Mouse (Mus musculus) spleen, embryonic (tissue): ENCODE measurements around the gene Gdpgp1.

Source experiments
- CTCF ChIA-PET: fragments of 350-600 bp; sonication (Branson Sonifier 250); formaldehyde crosslinking; loops from one replicate; lab custom pipeline; 2022; lab: Charles Lee

Gdpgp1 gene

DNA sequence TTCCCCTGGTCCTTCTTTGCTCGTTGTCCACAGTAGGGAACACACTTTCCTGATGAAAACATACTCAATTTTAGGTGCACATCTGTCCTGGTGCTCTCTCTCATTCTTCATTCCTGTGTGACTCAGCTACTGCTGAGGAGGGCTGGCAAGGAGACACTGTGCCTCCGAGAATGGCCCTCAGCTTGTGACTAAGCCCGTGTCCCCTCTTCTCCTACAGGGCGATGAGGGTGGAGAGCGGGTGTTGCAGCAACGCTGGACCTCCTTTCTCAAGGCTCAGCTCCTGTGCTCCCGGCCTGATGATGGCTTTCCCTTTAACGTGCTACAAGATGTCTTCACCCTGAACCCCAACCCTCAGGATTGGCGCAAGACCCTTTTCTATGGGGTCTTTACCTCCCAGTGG is 14.0 kb upstream of the Gdpgp1 start:
- CTCF ChIA-PET: interaction anchor here (0.6 kb wide), 1 partner anchor 63 kb away, joined by 23 read pairs; no protein-coding TSS in a partner anchor

GRCm38 (mm10) chr7:80220237-80220797 is 12.3 kb upstream of the Gdpgp1 start:
- CTCF ChIA-PET: no interaction called here

DNA sequence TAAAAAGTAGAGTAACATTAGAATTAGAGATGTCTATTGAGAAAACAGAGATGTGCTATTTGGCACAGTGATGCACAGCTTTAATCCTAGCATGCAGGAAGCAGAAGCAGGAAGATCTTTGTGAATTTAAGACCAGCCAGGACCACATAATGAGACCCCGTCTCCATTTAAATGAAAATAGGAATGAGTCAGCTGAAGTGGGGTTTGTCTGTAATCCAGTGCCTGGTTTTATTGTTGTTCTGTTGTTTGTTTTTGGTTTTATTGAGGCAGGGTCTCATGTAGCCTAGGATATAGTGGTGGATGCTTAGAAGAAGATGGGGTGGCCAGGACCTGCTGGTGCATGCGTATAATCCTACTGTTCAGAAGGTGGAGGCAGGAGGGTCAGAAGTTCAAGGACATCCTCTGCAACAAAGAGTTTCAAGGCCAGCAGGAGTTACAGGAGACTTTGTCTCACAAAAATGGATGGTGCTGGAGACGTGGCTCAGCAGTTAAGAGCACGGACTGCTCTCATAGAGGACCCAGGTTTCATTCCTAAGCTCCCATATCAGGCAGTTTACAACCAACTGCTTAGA is 11.4 kb upstream of the Gdpgp1 start:
- CTCF ChIA-PET: interaction anchor here (0.7 kb wide), 1 partner anchor 75 kb away, joined by 4 read pairs; no protein-coding TSS in a partner anchor

DNA sequence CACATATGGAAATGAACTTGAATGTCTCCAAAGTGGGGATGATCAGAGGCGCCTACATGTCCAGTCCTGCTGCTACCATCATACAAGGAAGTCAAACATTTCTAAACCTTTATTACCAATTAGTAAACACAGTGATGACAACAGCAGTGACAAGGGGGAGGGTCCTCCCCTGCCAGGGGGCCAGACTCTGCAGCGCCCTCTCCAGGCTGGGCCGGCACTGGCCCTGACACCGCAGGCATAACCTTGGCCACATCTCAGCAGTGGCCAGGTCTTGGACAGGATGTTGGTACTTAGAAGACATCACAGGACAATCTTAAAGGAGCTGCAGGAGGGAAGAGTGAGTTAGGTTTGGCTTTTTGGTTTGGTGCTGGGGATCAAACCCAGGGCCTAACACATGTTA is 5.6 kb upstream of the Gdpgp1 start:
- CTCF ChIA-PET: no interaction called here

DNA sequence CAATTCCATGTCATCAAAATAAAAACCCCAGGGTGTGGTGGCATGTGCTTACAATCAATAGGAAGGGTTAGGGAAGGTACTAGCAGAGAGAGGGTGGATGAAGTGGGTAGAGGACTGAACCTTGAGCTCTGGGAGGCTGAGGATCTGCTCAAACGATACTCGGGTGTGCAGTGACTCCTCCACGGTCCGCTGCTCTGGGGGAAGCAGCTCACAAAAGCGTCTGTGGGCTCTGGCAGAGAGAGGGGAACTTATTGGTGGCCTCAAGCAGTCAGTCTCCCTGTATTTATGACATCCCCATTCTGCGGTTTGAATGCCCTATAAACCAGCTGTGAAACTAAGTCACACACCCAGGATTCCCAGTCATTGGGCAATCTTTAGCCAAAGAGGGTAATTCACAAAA is 2.5 kb upstream of the Gdpgp1 start:
- CTCF ChIA-PET: interaction anchor here (0.7 kb wide), 1 partner anchor 33 kb away, joined by 3 read pairs; no protein-coding TSS in a partner anchor

DNA sequence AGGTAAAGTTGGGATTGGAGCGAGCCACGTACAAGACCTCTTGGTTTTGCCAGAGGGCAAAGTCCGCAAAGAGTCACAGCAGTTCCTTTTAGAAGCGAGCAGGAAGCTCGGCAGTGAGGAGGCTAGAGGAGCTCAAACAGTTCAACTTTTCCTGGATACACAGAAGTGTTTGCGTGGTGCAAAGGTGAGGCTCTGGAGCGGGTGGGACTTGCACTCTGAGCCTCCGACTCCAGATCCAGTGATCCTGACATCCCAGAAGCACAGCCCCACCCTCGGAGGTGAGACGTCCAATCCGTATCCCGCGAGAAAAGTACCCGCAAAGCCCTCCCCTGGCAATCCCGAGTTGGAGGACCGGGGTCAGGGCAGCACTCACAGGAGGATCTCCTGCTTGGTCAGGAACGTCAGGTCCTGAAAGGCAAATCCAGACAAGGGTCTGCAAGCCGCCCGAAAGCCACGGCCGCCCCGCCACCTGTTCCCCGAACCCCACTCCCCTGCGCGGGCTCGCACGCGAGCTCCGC is 635 bp upstream of the Gdpgp1 start:
- CTCF ChIA-PET: interaction anchor here (0.9 kb wide), 1 partner anchor 80 kb away, joined by 4 read pairs; no protein-coding TSS in a partner anchor

DNA sequence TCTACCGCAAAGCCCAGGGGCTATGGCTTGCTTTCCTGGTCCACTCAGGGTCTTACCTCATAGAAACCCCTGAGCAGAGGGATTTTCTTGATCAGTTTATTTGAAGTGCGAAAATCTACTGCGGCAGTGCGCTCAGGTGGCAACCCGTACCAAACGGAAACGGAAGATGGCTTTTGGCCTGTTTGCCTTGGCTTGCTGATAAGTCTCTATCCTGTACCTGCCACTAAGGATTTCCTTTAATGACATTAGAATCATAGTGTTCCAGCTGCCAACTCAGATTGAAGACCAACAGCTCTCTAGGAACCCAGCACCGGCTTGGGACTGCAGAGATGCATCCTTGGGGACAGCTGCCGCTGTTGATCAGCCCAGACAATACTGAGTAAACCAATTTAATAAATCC is 1.1 kb downstream of the Gdpgp1 start:
- CTCF ChIA-PET: interaction anchor here (0.6 to 1.0 kb wide), 2 partner anchors 32 to 52 kb away, joined by 3 read pairs; no protein-coding TSS in a partner anchor

GRCm38 (mm10) chr7:80238542-80238941 is 5.9 kb downstream of the Gdpgp1 start:
- CTCF ChIA-PET: no interaction called here

GRCm38 (mm10) chr7:80241661-80242060 is 9.0 kb downstream of the Gdpgp1 start:
- CTCF ChIA-PET: interaction anchor here (0.5 kb wide), 1 partner anchor 216 kb away, joined by 3 read pairs; no protein-coding TSS in a partner anchor

DNA sequence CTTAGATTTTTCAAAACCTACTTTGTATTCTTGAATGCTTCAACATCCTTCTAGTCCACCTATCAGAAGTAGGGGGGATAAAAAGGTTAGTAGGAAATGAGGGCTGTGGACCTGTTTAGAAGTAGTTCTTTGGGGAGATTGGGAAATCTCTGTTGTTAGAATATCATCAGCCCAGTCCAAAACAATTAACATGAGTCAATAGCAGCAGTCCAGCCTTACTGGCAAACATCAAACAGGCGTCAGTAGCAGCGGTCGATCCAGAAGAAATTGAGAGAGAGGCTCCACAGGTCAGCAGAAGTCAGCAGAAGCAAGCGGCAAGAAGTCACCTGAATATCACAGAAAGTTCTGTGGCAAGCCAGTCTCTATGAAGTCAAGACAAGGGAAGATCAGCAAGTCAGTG is 12.2 kb downstream of the Gdpgp1 start:
- CTCF ChIA-PET: no interaction called here

- CTCF ChIA-PET: interaction anchor here (0.9 kb wide), 1 partner anchor 69 kb away, joined by 3 read pairs; no protein-coding TSS in a partner anchor
Observed at GRCm38 (mm10) chr7:80246148-80246721, 13.6 kb downstream of the Gdpgp1 start, which contains the start of gene Ttll13. Ttll13 (plus strand) TSS chr7:80246376.

GRCm38 (mm10) chr7:80246859-80247258 is 14.2 kb downstream of the Gdpgp1 start:
- CTCF ChIA-PET: interaction anchor here (0.5 to 0.9 kb wide), 2 partner anchors 16 to 69 kb away, joined by 3 to 8 read pairs; no protein-coding TSS in a partner anchor

DNA sequence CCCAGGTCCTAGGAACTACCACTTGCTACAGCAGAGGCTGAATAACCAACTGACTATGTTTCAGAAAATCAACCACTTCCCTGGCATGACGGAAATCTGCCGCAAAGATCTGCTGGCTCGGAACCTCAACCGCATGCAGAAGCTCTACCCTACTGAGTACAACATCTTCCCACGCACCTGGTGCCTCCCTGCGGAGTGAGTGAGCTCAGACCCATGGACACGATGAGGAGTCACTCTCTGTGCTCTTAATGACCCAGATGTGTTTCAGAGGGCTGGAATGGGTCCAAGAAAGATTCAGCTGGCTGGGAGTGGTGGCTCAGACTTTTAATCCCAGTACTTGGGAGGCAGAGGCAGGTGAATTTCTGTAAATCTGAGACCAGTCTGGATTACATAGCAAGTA is 19.8 kb downstream of the Gdpgp1 start:
- CTCF ChIA-PET: no interaction called here

DNA sequence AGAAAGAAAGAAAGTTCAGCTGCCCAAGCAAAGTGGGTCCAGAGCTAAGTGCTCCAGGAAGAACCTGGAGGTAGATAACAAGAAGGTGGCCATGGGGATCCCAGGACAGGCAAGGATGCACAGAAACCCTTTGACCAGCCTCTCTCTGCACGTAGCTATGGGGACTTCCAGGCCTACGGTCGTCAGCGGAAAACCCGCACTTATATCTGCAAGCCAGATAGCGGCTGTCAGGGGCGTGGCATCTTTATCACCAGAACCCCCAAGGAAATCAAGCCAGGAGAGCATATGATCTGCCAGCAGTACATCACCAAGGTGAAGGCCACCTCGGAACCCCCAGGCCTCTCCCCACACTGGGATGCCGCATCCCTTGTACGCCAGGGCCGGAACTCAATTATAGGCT is 20.2 kb downstream of the Gdpgp1 start:
- CTCF ChIA-PET: no interaction called here

DNA sequence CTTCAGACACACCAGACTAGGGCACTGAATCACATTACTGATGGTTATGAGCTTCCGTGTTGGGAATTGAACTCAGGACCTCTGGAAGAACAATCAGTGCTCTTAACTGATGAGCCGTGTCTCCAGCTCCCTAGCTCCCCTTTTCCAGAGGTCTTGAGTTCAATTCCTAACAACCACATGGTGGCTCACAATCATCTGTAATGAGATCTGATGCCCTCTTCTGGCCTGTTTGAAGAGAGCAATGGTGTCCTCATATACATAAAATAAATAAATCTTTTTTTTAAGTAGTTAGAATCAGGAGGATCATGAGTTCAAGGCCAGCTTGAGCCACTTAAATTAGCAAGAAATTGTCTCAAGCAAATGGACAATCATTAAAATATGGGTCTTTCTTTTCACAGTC is 23.3 kb downstream of the Gdpgp1 start:
- CTCF ChIA-PET: interaction anchor here (0.5 to 0.7 kb wide), 3 partner anchors 13 to 244 kb away, joined by 3 to 4 read pairs (median 3); no protein-coding TSS in a partner anchor

DNA sequence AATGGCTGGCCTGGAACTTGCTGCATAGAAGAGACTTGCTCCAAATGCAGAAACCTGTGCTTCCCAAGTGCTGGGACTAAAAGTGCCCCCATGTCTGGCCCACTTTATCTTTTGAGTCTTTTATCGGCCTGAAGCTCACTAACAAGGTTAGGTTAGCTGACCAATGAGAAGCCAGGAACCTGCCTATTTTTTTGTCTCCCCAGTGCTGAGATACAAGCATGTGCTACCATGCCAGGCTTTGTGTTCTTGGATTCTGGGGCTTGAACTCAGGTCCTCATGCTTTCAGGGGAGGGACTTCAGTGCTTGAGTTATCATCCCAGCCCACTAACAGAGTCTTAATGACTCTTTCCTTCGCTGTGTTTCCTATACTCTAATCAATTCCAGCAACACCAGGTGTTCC is 25.0 kb downstream of the Gdpgp1 start:
- CTCF ChIA-PET: interaction anchor here (0.6 kb wide), 1 partner anchor 117 kb away, joined by 5 read pairs; no protein-coding TSS in a partner anchor

GRCm38 (mm10) chr7:80260625-80261371 is 28.1 kb downstream of the Gdpgp1 start, which contains the start of gene Ngrn:
Ngrn (plus strand) TSS chr7:80261215.
- CTCF ChIA-PET: interaction anchor here (0.6 to 0.9 kb wide), 3 partner anchors 32 to 126 kb away, joined by 3 to 6 read pairs (median 3); partner anchors contain the start of gene Sema4b

GRCm38 (mm10) chr7:80261372-80261990 is 28.8 kb downstream of the Gdpgp1 start:
- CTCF ChIA-PET: interaction anchor here (0.6 to 0.7 kb wide), 4 partner anchors 20 to 128 kb away, joined by 3 to 5 read pairs (median 3); partner anchors contain the start of gene Sema4b

- CTCF ChIA-PET: no interaction called here
Observed at GRCm38 (mm10) chr7:80264606-80265005, 31.9 kb downstream of the Gdpgp1 start.

DNA sequence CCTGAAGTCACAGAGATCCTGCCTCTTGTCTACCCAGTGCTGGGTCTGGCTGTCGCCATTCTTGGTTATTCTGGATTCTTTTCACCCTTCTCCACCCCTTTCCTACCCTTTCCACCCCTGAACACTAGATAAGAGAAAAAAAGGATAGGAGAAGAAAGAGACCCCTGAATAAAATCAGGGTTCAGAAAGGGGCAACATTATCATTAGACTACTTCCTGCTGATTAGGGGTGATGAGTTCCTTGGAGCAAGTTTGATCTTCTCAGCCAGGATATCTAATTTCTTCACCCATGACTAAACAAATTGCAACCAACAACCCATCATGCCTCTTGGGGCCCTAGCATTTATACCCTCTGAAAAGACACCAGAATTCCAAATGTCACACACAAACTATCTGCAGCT is 35.1 kb downstream of the Gdpgp1 start:
- CTCF ChIA-PET: interaction anchor here (0.7 kb wide), 1 partner anchor 139 kb away, joined by 3 read pairs; no protein-coding TSS in a partner anchor
